Mouse (Mus musculus): Measurements from ENCODE around the gene 9430015G10Rik. TPM values are rescaled to one million over a fixed set of nuclear protein-coding genes. Genes with fewer than 3 reads are reported as not detected.

Gene 9430015G10Rik
- polyA plus RNA-seq, 1 experiment from 2014 or later, result 26.6 TPM

DNA sequence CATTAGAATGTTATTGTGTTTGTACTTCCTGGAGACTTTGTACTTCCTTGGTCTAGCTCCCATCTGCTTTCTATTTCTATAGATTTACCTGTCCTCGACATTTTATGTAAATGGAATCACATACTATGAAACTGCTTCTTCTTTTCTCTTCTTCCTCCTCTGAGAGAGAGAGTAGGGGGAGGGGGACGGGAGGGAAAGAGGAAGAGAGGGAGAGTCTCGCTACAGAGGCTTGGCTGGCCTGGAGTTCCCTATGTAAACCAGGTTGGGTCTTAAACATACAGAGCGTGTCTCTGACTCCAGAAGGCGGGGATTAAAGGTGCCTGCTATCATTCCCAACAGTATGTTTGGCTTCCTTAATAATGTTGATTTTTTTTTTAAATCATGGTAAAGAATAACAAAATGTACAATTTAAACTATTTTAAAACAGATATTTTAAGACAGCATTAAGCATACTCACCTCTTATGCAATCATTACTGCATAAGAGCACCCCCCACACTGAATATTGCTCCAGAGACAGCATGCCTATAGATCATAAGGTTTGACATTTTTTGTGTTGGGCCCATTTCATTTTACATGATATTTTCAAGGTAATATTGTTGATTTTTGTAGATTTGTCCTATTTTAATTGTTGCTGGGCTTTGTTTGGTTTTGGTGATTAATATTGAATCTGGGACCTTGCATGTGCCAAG, 22.2 kb upstream of the 9430015G10Rik start:
- 33% methylated on average over 5 of the region's 5 CpGs for WGBS
- Histone ChIP-seq H3K36me3 (ENCODE audit: control insufficient read depth, insufficient read depth, low read length) (no peaks in the 10 kb centered on the region), H3K4me1 (ENCODE audit: control insufficient read depth, insufficient read depth, low read length) (peaks cover 4% of the 10 kb centered on the region; the same call in 1 of the 2 replicates), H3K9ac (ENCODE audit: low read depth, low read length) (no peak overlapping the region), H3K4me2 (ENCODE audit: low read depth, low read length) (no peak overlapping the region), H3K9me3 (ENCODE audit: control insufficient read depth, low read length) (no peaks in the 10 kb centered on the region), H3K27me3 (replicated peaks; ENCODE audit: control insufficient read depth, insufficient read depth, low read length) (no peaks in the 10 kb centered on the region), H3K27ac (replicated peaks; ENCODE audit: low read depth, low read length) (no peak overlapping the region), H3K4me3 (ENCODE audit: low read depth, low read length) (no peak overlapping the region)
- DNase-seq (ENCODE audit: low spot score) (no peak), ATAC-seq (ENCODE audit: low read depth) (no peak)

DNA sequence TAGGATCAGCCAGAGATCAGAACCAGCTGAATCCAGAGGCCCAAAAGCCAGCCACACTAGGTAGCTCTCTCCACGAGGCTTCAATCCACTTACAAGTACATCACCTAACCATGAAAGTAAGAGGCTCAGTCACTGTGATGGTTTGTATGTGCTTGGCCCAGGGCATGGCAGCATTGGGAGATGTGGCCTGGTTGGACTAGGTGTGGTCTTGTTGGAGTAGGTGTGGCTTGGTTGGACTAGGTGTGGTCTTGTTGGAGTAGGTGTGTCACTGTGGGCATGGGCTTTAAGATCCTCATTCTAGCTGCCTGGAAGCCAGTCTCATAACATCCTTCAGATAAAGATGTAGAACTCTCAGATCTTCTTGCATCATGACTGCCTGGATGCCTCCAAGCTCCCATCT, 18.5 kb upstream of the 9430015G10Rik start:
- H3K4me3 ChIP-seq (ENCODE audit: low read depth, low read length), result no peak overlapping the region
- no peaks in the 10 kb centered on the region for H3K9me3 ChIP-seq (ENCODE audit: control insufficient read depth, low read length)
- 75% methylated on average over 1 of the region's 1 CpGs for WGBS
- no peaks in the 10 kb centered on the region for H3K4me1 ChIP-seq (ENCODE audit: control insufficient read depth, insufficient read depth, low read length)
- H3K36me3 ChIP-seq (ENCODE audit: control insufficient read depth, insufficient read depth, low read length), result no peaks in the 10 kb centered on the region
- no peak overlapping the region for H3K27ac ChIP-seq (replicated peaks; ENCODE audit: low read depth, low read length)
- ATAC-seq (ENCODE audit: low read depth) (no peak), DNase-seq (ENCODE audit: low spot score) (no peak)
- H3K9ac ChIP-seq (ENCODE audit: low read depth, low read length), result no peak overlapping the region
- H3K4me2 ChIP-seq (ENCODE audit: low read depth, low read length), result no peak overlapping the region
- no peaks in the 10 kb centered on the region for H3K27me3 ChIP-seq (replicated peaks; ENCODE audit: control insufficient read depth, insufficient read depth, low read length)

DNA sequence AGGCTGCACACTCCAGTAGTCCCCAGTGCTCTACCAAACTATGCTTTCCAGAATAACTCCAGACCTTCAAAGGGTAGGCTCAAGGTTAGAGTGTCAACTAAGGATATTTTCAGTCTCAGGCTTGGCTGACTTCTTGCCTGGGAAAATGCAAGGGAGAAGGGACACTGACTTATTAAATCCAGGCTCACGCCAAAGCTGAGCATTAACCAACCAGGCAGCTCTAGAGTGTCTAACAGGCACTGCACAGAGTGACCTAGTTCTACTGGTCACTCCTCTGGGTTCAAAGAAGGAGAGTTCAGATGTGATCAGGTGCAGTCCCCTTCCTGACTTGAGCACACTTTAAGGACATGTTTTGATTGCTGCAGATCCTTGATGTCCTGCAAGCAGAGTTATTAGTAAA, 17.0 kb upstream of the 9430015G10Rik start:
- Histone ChIP-seq H3K27me3 (replicated peaks; ENCODE audit: control insufficient read depth, insufficient read depth, low read length) (no peaks in the 10 kb centered on the region), H3K27ac (replicated peaks; ENCODE audit: low read depth, low read length) (no peak overlapping the region), H3K4me3 (ENCODE audit: low read depth, low read length) (no peak overlapping the region), H3K4me2 (ENCODE audit: low read depth, low read length) (no peak overlapping the region), H3K9me3 (ENCODE audit: control insufficient read depth, low read length) (no peaks in the 10 kb centered on the region), H3K36me3 (ENCODE audit: control insufficient read depth, insufficient read depth, low read length) (no peaks in the 10 kb centered on the region), H3K4me1 (ENCODE audit: control insufficient read depth, insufficient read depth, low read length) (no peaks in the 10 kb centered on the region), H3K9ac (ENCODE audit: low read depth, low read length) (no peak overlapping the region)
- 89% methylated on average over 1 of the region's 1 CpGs for WGBS
- ATAC-seq (ENCODE audit: low read depth), result no peak
- no peak for DNase-seq (ENCODE audit: low spot score)

DNA sequence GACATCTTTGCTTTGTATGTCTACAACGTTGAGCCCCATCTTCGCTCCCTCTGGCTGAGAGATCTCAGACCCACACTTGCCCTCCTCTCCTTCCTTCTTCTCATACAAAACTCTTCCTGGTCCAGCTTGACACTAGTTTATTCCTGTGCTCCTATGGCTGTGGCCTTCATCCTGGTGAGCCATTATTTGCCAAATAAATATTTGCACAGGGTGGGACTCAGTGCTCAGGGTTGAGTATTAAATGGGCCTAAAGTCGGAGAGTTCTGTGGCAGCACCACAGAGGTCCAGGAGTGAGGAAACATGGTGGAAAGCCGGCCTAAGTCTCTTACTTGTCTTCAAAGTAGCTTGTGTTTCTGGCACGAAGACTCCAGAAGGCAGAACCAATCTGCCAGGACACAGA, 16.0 kb upstream of the 9430015G10Rik start:
- no peak for ATAC-seq (ENCODE audit: low read depth)
- no peak overlapping the region for H3K9ac ChIP-seq (ENCODE audit: low read depth, low read length)
- H3K4me3 ChIP-seq (ENCODE audit: low read depth, low read length), result no peak overlapping the region
- no peak overlapping the region for H3K4me2 ChIP-seq (ENCODE audit: low read depth, low read length)
- H3K9me3 ChIP-seq (ENCODE audit: control insufficient read depth, low read length), result no peaks in the 10 kb centered on the region
- no peaks in the 10 kb centered on the region for H3K4me1 ChIP-seq (ENCODE audit: control insufficient read depth, insufficient read depth, low read length)
- H3K27me3 ChIP-seq (replicated peaks; ENCODE audit: control insufficient read depth, insufficient read depth, low read length), result no peaks in the 10 kb centered on the region
- DNase-seq (ENCODE audit: low spot score), result no peak
- H3K36me3 ChIP-seq (ENCODE audit: control insufficient read depth, insufficient read depth, low read length), result no peaks in the 10 kb centered on the region
- 76% methylated on average over 5 of the region's 5 CpGs for WGBS
- no peak overlapping the region for H3K27ac ChIP-seq (replicated peaks; ENCODE audit: low read depth, low read length)

DNA sequence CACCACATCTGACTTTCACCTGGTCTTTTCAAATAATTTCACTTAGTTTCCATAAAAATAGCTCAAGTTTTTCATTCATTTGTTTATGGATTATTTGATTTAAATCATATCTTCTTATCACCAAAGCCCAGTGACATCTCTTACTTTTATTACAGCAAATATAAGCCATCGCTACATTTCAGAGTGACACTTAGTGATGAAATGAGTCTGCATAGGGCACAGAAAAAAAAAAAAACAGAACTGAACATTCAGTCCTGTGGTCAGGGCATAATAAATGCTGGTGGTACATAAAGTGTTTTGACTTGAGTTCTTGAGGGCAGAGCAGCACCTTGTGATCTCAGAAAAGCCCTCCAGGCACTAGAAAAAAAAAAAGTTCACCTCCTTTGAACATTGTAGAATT, 13.6 kb upstream of the 9430015G10Rik start:
- Histone ChIP-seq H3K27me3 (replicated peaks; ENCODE audit: control insufficient read depth, insufficient read depth, low read length) (no peaks in the 10 kb centered on the region), H3K4me2 (ENCODE audit: low read depth, low read length) (no peak overlapping the region), H3K4me3 (ENCODE audit: low read depth, low read length) (no peak overlapping the region), H3K4me1 (ENCODE audit: control insufficient read depth, insufficient read depth, low read length) (no peaks in the 10 kb centered on the region), H3K36me3 (ENCODE audit: control insufficient read depth, insufficient read depth, low read length) (no peaks in the 10 kb centered on the region), H3K9ac (ENCODE audit: low read depth, low read length) (no peak overlapping the region), H3K27ac (replicated peaks; ENCODE audit: low read depth, low read length) (no peak overlapping the region), H3K9me3 (ENCODE audit: control insufficient read depth, low read length) (no peaks in the 10 kb centered on the region)
- ATAC-seq (ENCODE audit: low read depth) (no peak), DNase-seq (ENCODE audit: low spot score) (no peak)
- WGBS, result 89% methylated on average over 1 of the region's 1 CpGs

DNA sequence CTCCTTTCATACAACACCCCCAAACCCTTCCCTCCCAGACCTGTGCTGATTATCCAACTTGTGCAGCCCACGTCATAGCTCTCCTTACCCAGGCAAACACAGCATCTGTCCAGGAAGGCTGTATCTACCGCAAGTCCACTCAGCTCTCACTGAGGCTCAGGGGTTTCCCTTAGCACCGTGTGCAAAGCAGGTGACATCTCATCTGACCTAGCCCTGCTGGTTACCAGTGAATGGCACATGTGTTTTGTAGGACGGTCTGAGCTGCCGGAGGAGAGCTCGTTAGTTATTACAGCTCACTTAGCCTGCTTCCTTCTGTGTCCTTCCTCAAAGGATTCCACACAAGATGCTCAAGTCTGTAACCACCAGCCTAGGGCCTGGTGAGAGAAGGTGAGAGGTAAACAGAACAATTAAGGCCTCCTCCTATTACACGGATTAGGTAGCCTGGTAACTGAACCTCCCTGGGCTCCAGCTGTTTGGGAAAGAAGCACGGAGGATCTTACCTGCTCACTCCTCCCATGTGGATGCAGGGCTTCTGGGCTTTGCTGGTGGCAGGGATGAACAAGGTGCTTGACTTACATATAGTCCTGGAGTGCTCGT, 11.9 kb upstream of the 9430015G10Rik start:
- ATAC-seq (ENCODE audit: low read depth) (peak; percentile 92), DNase-seq (ENCODE audit: low spot score) (peak; percentile 67)
- 0 out of 2 replicates have a peak overlapping the region, but pooled peaks have one; percentile 39 for H3K27ac ChIP-seq (replicated peaks; ENCODE audit: low read depth, low read length)
- H3K4me1 ChIP-seq (ENCODE audit: control insufficient read depth, insufficient read depth, low read length), result no peaks in the 10 kb centered on the region
- no peak overlapping the region for H3K9ac ChIP-seq (ENCODE audit: low read depth, low read length)
- H3K36me3 ChIP-seq (ENCODE audit: control insufficient read depth, insufficient read depth, low read length), result no peaks in the 10 kb centered on the region
- H3K4me2 ChIP-seq (ENCODE audit: low read depth, low read length), result no peak overlapping the region
- 50% methylated on average over 9 of the region's 9 CpGs for WGBS
- H3K4me3 ChIP-seq (ENCODE audit: low read depth, low read length), result no peak overlapping the region
- H3K9me3 ChIP-seq (ENCODE audit: control insufficient read depth, low read length), result no peaks in the 10 kb centered on the region
- no peaks in the 10 kb centered on the region for H3K27me3 ChIP-seq (replicated peaks; ENCODE audit: control insufficient read depth, insufficient read depth, low read length)

DNA sequence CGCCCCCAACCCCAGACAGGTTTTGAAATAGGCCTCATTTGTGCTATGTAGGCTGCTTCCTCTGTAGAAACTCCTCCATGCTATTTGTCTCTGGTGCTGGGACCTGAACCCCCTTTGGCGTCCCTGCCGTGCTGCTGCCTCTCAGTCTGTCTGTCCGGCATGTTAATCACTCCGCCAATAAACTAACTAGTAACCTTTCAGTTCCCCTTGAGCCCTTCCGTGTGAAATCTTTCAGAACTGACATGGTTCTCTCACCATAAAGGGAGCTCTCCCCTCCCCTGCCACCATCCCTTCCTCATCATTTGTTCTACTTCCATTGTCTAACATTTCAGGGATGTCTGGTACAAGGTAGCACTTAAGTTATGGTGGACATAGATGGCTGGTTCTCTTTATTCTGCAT, 10.4 kb upstream of the 9430015G10Rik start:
- no peaks in the 10 kb centered on the region for H3K4me1 ChIP-seq (ENCODE audit: control insufficient read depth, insufficient read depth, low read length)
- no peaks in the 10 kb centered on the region for H3K36me3 ChIP-seq (ENCODE audit: control insufficient read depth, insufficient read depth, low read length)
- H3K9ac ChIP-seq (ENCODE audit: low read depth, low read length), result no peak overlapping the region
- no peaks in the 10 kb centered on the region for H3K27me3 ChIP-seq (replicated peaks; ENCODE audit: control insufficient read depth, insufficient read depth, low read length)
- no peak for DNase-seq (ENCODE audit: low spot score)
- no peak overlapping the region for H3K4me2 ChIP-seq (ENCODE audit: low read depth, low read length)
- 74% methylated on average over 6 of the region's 6 CpGs for WGBS
- H3K9me3 ChIP-seq (ENCODE audit: control insufficient read depth, low read length), result no peaks in the 10 kb centered on the region
- no peak for ATAC-seq (ENCODE audit: low read depth)
- no peak overlapping the region for H3K27ac ChIP-seq (replicated peaks; ENCODE audit: low read depth, low read length)
- H3K4me3 ChIP-seq (ENCODE audit: low read depth, low read length), result no peak overlapping the region

DNA sequence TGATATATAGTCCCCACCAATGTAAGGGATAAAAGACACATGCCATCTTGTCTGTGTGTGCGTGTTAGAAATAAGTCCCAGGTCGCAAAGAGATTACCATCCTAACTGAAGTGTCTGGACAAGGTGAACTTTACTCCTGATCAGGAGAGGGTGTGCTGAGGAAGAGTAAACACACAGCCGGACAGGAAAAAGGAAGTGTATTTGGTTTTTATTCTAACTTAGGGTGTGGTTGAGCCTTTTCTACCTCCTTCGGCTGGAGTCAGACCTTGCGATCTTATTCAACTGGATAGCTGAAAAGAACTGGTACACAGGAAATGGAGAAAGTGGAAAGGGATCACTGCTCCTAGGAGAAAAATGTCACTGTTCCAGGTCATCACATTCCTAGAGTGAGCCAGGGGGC, 9.3 kb upstream of the 9430015G10Rik start:
- no peak overlapping the region for H3K9ac ChIP-seq (ENCODE audit: low read depth, low read length)
- H3K4me3 ChIP-seq (ENCODE audit: low read depth, low read length), result no peak overlapping the region
- H3K4me1 ChIP-seq (ENCODE audit: control insufficient read depth, insufficient read depth, low read length), result no peaks in the 10 kb centered on the region
- no peak for ATAC-seq (ENCODE audit: low read depth)
- no peaks in the 10 kb centered on the region for H3K9me3 ChIP-seq (ENCODE audit: control insufficient read depth, low read length)
- no peak overlapping the region for H3K4me2 ChIP-seq (ENCODE audit: low read depth, low read length)
- H3K27ac ChIP-seq (replicated peaks; ENCODE audit: low read depth, low read length), result no peak overlapping the region
- DNase-seq (ENCODE audit: low spot score), result no peak
- H3K36me3 ChIP-seq (ENCODE audit: control insufficient read depth, insufficient read depth, low read length), result no peaks in the 10 kb centered on the region
- no peaks in the 10 kb centered on the region for H3K27me3 ChIP-seq (replicated peaks; ENCODE audit: control insufficient read depth, insufficient read depth, low read length)
- WGBS, result 86% methylated on average over 5 of the region's 5 CpGs

DNA sequence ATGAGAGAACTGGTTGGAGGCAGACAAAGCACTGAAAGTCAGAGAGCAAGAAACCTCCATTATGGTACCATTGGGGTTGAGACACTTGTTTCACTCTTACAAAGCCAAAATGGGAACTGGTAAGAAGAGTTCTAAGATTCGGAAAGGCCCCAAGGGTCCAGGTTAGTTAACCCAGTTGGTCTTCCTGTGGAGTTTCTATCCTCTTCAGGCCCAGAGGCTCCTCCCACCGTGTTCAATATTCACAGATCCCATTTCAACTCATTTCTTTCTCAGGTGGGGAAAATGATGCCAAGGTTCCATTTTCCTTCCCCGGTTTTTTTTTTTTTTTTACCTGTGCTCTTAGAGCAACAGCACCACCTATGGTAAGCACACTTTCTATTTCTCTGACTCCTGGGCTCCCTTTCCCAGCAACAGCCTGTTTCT, 8.3 kb upstream of the 9430015G10Rik start:
- H3K4me2 ChIP-seq (ENCODE audit: low read depth, low read length), result no peak overlapping the region
- H3K4me3 ChIP-seq (ENCODE audit: low read depth, low read length), result no peak overlapping the region
- ATAC-seq (ENCODE audit: low read depth), result no peak
- H3K4me1 ChIP-seq (ENCODE audit: control insufficient read depth, insufficient read depth, low read length), result no peaks in the 10 kb centered on the region
- no peak overlapping the region for H3K27ac ChIP-seq (replicated peaks; ENCODE audit: low read depth, low read length)
- no peak overlapping the region for H3K9ac ChIP-seq (ENCODE audit: low read depth, low read length)
- no peaks in the 10 kb centered on the region for H3K27me3 ChIP-seq (replicated peaks; ENCODE audit: control insufficient read depth, insufficient read depth, low read length)
- WGBS, result 31% methylated on average over 3 of the region's 3 CpGs
- H3K36me3 ChIP-seq (ENCODE audit: control insufficient read depth, insufficient read depth, low read length), result no peaks in the 10 kb centered on the region
- no peaks in the 10 kb centered on the region for H3K9me3 ChIP-seq (ENCODE audit: control insufficient read depth, low read length)
- peak; percentile 52 for DNase-seq (ENCODE audit: low spot score)
